Mouse (Mus musculus) adrenal gland, postnatal 14 days (tissue): ENCODE measurements at regions not wholly inside any gene's neighbourhood (a gene's known extent, or its start where the extent isn't known, plus 50 kb on each side); places are given as distances from the start of the nearest gene placed in this dataset.

Experiments used
- DNase-seq: peaks from one replicate; pipeline ENCODE4 v3.0.0; 2021; ENCODE audit warnings: mixed read lengths

- no peak for DNase-seq
Measured at GRCm38 (mm10) chr4:46257061-46257795, 61.1 kb upstream of the Xpa start.

- DNase-seq = no peak
Measured at GRCm38 (mm10) chr4:46258774-46259173, 62.7 kb upstream of the Xpa start.

- DNase-seq = no peak
Measured at GRCm38 (mm10) chr4:46268564-46269247, 72.6 kb upstream of the Xpa start.

- no peak for DNase-seq
Measured at GRCm38 (mm10) chr4:46271066-46271465, 72.3 kb upstream of the Foxe1 start.

DNA sequence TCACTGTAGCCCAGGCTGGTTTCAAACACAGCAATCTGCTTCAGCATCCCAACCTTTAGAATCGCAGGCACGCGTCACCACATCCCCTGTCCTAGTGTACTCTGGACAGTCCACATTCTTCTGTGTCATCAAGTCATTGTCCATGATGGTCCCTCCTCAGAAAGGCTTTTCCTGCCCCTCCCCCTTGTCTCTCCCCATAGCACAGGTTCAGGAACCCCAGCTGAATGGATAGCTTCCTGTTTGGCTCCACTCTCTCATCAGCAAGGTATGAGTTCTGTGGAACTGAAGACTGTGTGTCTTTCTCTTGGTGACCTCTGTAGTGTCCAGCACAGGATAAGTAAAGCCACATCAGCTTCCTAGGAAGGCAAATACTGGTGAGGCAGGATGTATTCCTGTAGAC is 67.6 kb upstream of the Foxe1 start:
- no peak for DNase-seq

DNA sequence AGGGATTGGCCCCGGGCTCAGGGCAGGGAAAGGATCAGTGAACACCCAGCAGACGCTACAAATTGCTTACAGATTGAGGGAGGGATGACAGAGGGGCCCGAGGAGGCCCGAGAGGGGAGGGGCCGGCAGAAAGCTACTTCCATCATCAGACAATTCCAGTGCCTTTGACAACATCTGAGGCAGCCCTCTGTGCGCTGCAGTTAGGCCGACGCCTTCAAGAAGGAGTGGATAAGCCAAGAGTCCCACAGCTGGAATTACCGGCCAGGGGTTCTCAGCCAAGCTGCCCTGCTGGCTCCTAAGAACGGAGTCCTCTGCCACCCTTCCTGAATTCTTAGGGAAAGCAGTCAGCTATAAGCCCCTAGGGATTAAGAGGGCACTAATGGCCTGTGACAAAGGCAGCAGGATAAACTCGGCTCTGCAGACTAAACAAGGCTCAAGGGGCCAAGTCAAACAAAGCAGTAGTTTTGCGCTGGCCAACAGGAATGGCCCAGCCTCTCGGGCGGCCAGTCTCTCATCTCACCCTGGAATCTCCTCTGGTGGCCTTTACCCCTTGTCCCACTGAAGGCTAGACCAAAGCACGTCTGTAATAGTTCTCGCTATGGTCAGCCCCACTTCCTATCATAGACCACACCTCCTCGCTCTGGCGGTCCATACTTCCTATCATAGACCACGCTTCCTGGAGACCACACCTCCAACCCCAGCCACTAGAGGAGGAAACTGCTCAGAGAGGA is 66.4 kb upstream of the Foxe1 start:
- peak; percentile 16 for DNase-seq

DNA sequence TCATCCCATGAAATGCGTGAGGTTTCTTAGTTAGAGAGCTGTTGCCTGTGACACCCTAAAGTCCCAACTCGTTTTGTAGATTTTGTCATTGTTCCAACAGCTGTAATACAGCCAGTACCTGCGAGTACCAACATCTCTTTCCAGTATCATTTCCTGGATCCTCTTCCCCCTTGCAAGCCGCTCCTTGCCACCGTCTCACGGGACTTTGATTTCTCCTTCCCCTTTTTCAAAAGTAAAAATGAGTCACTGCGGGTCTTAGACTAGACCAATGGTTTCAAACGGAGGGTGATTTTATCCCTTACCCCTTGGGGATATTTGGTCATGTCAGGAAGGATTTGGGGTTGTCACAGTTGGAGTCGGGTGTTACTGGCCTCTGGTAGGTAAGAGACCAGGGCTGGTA is 56.5 kb upstream of the Foxe1 start:
- no peak for DNase-seq

DNA sequence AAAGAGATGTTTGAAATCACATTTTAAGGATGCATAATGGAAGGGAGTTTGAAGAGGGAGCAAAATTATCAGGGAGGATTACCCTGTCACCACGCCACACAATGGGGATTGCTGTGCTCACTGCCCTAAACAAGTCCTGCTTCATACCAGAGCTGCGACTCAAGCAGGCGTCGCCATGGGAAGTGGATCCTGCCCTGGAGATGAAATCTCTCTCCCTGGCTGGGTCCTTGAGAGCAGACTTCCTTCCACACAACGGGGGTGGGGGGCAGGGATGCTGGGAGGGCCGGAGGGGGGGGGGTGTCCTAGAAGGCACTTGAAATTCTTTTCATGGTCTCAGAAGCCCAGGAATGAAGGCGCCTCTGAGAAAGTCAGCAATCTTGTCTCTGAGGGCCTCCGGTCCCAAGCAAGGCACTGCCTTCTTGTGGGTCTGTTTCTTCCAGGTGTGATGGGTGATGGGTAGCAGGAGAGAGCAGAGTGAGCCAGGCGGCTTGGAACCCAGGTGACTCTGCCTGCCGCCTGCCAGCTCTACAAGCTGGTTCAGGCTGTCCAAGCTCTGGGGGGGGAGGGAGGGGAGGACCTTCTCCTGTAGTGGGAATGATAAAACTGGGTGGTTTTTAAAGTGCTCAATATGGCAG is 51.7 kb upstream of the Foxe1 start:
- DNase-seq = no peak
